Mouse (Mus musculus): ENCODE results near the gene Crlf1. TPM values are rescaled to one million over a fixed set of nuclear protein-coding genes. Genes with fewer than 3 reads are reported as not detected.

Crlf1 gene
- total RNA-seq (2022) = 1 to 10 TPM in 2 of 4 experiments, under 1 TPM in 2; 0.94 to 1.6 (median 1.2) TPM

- no peak for DNase-seq (ENCODE audit: low spot score in 2 of 2)
These were observed at the start of gene Crlf1 for GRCm38 (mm10) chr8:70492664-70493640. TSS of gene Crlf1 (plus strand) at chr8:70493158.

GRCm38 (mm10) chr8:70443326-70443725 lies 49.6 kb upstream of the Crlf1 start:
- DNase-seq (ENCODE audit: low spot score in 2 of 2) = no peak

- DNase-seq (ENCODE audit: low spot score in 2 of 2) = no peak
These were observed 47.0 kb upstream of the Crlf1 start for GRCm38 (mm10) chr8:70445988-70446387.

GRCm38 (mm10) chr8:70447639-70448420 lies 45.1 kb upstream of the Crlf1 start:
- no peak for DNase-seq (ENCODE audit: low spot score in 2 of 2)

- peak in 1 of 2 experiments; percentile 45 for DNase-seq (ENCODE audit: low spot score in 2 of 2)
These were observed 40.6 kb upstream of the Crlf1 start for GRCm38 (mm10) chr8:70452196-70452966.

- DNase-seq (ENCODE audit: low spot score in 2 of 2) = peak in 1 of 2 experiments; percentile 72
These were observed 39.1 kb upstream of the Crlf1 start for GRCm38 (mm10) chr8:70453852-70454251.

- DNase-seq (ENCODE audit: low spot score in 2 of 2) = no peak
These were observed 36.0 kb upstream of the Crlf1 start for GRCm38 (mm10) chr8:70456996-70457395.

- DNase-seq (ENCODE audit: low spot score in 2 of 2) = no peak
These were observed 35.1 kb upstream of the Crlf1 start for GRCm38 (mm10) chr8:70457882-70458281.

GRCm38 (mm10) chr8:70458462-70458861 lies 34.5 kb upstream of the Crlf1 start:
- no peak for DNase-seq (ENCODE audit: low spot score in 2 of 2)

- DNase-seq (ENCODE audit: low spot score in 2 of 2) = no peak
These were observed 33.3 kb upstream of the Crlf1 start for GRCm38 (mm10) chr8:70459636-70460035.

- DNase-seq (ENCODE audit: low spot score in 2 of 2) = no peak
These were observed 32.8 kb upstream of the Crlf1 start for GRCm38 (mm10) chr8:70460199-70460598.

- no peak for DNase-seq (ENCODE audit: low spot score in 2 of 2)
These were observed 32.4 kb upstream of the Crlf1 start for GRCm38 (mm10) chr8:70460606-70461005.

GRCm38 (mm10) chr8:70461765-70462515 lies 31.0 kb upstream of the Crlf1 start:
- DNase-seq (ENCODE audit: low spot score in 2 of 2) = no peak

- no peak for DNase-seq (ENCODE audit: low spot score in 2 of 2)
These were observed 30.5 kb upstream of the Crlf1 start for GRCm38 (mm10) chr8:70462516-70462813.

- peak in 1 of 2 experiments; percentile 83 for DNase-seq (ENCODE audit: low spot score in 2 of 2)
These were observed 29.7 kb upstream of the Crlf1 start for GRCm38 (mm10) chr8:70463306-70463705.

- no peak for DNase-seq (ENCODE audit: low spot score in 2 of 2)
These were observed 28.8 kb upstream of the Crlf1 start for GRCm38 (mm10) chr8:70464162-70464561.

GRCm38 (mm10) chr8:70465701-70466100 lies 27.3 kb upstream of the Crlf1 start:
- DNase-seq (ENCODE audit: low spot score in 2 of 2) = no peak

GRCm38 (mm10) chr8:70466305-70466704 lies 26.7 kb upstream of the Crlf1 start:
- no peak for DNase-seq (ENCODE audit: low spot score in 2 of 2)

- no peak for DNase-seq (ENCODE audit: low spot score in 2 of 2)
These were observed 26.2 kb upstream of the Crlf1 start for GRCm38 (mm10) chr8:70466771-70467170.

- no peak for DNase-seq (ENCODE audit: low spot score in 2 of 2)
These were observed 25.7 kb upstream of the Crlf1 start for GRCm38 (mm10) chr8:70467229-70467725.

- no peak for DNase-seq (ENCODE audit: low spot score in 2 of 2)
These were observed 25.1 kb upstream of the Crlf1 start for GRCm38 (mm10) chr8:70467907-70468306.
